Mouse (Mus musculus): ENCODE results near the gene Nelfb. TPM values are rescaled to one million over a fixed set of nuclear protein-coding genes. Genes with fewer than 3 reads are reported as not detected.

The Nelfb gene
- total RNA-seq, 2 experiments from 2014 or later, result 50.7 to 51.7 TPM

DNA sequence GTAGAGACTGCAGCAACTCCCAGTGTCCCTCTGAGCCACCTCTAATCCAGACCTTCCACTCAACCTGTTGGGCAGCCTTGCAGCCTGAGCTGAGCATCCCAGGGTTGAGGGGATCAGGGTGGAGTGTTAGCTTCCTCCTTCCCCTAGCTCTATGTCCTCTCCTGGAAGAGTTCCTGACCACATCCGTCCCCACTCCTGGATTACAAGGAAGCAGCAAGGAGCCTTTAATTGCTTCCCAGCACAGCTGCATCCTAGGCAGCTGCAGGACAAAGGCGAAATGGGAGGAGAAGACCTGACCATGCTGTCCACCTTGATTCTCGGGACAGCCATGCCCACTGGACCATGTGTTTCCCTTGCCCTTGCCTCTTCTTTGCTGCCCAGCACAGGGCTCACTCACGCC lies 34.2 kb downstream of the Nelfb start:
- DNase-seq (ENCODE audit: low spot score in 2 of 2), result no peak

- no peak for DNase-seq (ENCODE audit: low spot score in 2 of 2)
These were observed 34.7 kb downstream of the Nelfb start for GRCm38 (mm10) chr2:25176573-25176972.

- DNase-seq (ENCODE audit: low spot score in 2 of 2), result no peak
These were observed 35.6 kb downstream of the Nelfb start for GRCm38 (mm10) chr2:25175690-25176078.

- no peak for DNase-seq (ENCODE audit: low spot score in 2 of 2)
These were observed 36.2 kb downstream of the Nelfb start for GRCm38 (mm10) chr2:25174866-25175689.

DNA sequence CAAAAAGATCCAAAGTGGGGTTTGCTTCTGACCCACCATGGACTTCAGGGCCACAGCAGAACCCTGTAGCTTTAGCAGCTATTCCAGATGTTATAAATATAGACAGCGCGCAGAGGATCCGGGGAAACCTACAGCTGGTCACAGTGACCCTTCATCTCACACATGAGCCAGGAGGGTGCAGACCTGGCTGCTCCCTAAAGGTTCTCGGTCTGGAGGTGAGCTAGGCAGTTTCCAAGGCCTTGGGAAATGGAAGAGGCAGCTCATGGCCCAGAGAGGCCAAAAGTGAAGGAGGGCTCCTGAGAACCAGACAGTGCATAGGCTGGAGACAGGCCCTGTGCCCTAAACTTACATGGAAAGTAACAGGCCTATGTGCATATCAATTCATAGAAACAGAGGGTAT lies 37.5 kb downstream of the Nelfb start:
- DNase-seq (ENCODE audit: low spot score in 2 of 2), result no peak

- no peak for DNase-seq (ENCODE audit: low spot score in 2 of 2)
These were observed 38.7 kb downstream of the Nelfb start for GRCm38 (mm10) chr2:25172629-25173028.

DNA sequence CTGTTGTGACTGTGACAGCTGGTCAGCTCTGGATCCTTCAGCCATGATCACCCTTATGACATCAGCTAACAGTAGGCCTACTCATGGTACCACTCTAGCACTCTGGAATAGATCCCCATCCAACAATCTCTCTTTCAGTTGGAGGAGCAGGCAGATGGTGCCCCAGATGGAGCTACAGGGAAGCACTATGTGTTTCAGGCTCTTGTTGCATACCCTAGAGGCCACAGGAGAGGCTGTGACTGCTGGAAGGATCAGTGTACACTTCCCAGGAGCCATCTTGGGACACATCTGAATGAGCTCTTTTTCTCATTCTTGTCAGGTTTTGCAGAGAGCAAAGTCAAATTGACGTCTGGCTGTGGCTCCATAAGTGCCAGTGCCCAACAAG lies 39.5 kb downstream of the Nelfb start:
- peak in 1 of 2 experiments; percentile 78 for DNase-seq (ENCODE audit: low spot score in 2 of 2)

- no peak for DNase-seq (ENCODE audit: low spot score in 2 of 2)
These were observed 40.1 kb downstream of the Nelfb start for GRCm38 (mm10) chr2:25171101-25171768.

DNA sequence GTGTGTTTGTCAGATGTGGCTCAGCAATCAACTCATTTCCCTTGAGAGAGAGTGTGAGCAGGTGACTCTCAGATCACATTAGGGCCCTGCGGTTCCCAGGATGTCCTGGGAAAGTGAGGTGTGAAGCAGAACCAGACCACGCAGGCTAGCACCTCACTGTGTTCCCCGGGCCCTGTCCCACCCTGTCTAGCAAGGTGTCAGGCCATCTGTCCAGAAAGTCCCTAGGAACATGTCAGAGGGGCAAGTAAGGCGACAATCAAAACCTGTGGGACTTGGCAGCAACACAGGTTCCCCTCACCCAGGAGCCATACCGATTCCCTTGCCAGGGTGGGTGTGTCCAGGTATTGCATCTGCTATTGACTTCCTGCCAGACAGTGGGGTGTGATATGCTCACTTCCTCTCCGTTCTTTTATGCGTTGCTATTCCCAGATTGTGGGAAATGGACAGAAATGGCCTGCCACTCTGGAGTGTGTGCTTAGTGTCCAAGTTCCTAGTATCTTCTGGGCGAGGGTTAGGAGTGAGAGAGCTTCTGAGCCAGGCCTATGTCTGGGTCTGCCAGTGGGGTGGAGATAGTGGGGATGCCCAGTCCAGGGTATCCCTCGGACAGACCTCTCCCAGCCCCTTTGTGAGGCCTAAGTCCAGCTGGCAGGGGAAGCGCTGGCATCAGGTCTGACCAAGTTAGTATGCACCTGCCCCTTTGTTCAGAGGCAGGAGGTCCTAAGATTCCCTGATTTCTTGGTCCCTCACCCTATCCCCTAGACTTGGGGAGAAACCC lies 40.8 kb downstream of the Nelfb start:
- DNase-seq (ENCODE audit: low spot score in 2 of 2), result no peak

GRCm38 (mm10) chr2:25169778-25170177 lies 41.5 kb downstream of the Nelfb start:
- DNase-seq (ENCODE audit: low spot score in 2 of 2), result no peak

- no peak for DNase-seq (ENCODE audit: low spot score in 2 of 2)
These were observed 42.7 kb downstream of the Nelfb start for GRCm38 (mm10) chr2:25168665-25168978.

DNA sequence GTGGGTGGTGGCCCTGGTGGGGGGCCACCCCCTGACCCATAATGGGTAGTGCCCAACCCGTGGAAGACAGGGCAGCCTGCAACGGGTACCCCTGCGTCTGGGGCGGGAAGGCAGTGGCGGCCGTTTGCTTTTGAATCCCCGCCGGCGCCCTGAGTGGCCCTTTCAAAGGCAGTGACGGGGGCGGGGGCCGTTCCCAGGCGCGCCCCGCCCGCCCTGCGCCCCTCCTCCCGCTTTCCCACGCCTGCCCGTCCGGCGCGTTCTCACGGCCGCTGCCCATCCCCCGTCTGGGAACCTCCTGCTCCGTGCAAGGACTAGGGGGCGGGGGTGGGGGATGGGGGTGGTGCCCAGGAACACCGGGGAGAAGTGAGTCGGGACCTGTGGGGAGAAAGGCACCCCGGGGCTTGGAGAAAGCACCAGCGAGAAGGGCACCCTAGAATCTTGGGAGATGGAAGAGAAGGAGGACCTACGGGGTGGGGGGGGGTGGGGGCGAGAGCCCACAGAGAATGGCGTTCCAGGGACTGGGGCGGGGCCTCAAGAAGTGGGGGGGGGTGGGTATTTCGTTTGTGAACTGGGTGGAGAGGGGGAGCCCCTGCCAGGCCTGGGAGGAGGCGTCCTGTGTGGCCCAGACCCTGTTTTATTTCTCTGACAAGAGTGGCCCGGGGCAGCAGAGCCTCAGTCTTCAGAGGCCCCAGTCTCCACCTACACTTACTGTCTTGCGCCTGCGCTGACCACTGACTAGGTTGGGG lies 43.2 kb downstream of the Nelfb start:
- no peak for DNase-seq (ENCODE audit: low spot score in 2 of 2)

DNA sequence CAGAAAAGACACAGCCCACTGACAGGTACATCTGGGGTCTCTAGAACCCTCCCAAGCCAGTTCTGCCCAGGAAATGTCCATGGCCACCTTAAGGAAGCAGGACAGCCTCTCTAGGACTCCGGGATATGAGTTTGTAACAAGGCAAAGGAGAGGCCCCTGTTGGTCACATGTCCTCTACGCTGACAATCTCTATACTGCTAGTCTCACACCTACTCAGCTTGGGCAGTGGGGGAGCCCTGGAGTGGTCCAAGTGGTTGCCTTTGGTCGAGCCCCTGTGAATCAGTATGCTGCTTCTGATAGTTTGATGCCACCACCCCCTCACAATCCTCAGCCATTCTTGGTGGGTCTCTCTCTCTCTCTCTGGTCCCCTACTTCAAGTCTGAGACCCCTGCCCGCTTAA lies 43.8 kb downstream of the Nelfb start:
- DNase-seq (ENCODE audit: low spot score in 2 of 2), result no peak

DNA sequence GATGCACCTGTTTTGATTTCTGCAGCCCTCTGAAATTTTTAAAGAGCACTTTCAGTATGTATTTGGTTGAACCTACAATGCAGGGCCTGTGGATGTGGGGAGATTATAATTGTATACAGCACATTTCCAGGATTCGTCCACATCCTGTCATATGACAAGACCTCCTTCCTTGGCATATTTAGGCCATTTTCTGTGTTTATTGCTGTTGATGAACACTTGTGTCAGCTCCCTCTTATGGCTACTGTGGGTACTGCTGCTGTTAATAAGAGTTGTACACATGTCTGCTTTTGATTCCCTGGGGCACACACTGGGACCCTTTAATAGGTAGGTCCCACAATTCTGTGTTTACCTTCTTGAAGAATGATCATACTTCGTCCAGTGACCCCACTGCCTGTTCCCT lies 53.6 kb downstream of the Nelfb start:
- DNase-seq (ENCODE audit: low spot score in 2 of 2), result no peak

DNA sequence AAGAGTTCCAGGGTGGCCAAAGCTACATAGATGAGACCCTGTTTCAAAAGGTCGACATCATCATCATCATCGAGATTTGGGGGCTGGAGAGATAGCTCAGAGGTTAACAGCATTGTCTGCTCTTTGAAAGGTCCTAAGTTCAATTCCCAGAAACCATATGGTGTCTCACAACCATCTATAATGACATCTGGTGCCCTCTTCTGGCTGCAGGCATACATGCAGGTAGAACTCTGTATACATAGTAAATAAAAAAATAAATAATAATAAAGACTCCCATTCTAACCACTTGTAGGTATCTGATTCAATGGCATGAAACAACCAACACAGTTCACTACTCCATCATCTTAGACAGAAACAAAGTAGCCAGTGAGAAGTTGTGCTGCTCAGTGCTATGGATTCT lies 54.3 kb downstream of the Nelfb start:
- no peak for DNase-seq (ENCODE audit: low spot score in 2 of 2)

- DNase-seq (ENCODE audit: low spot score in 2 of 2), result no peak
These were observed 55.1 kb downstream of the Nelfb start for GRCm38 (mm10) chr2:25156177-25156576.

GRCm38 (mm10) chr2:25151280-25151956 lies 59.9 kb downstream of the Nelfb start:
- no peak for DNase-seq (ENCODE audit: low spot score in 2 of 2)
